Mouse (Mus musculus) c-Kit-positive CD71-positive TER-119-positive erythroid progenitor cells, embryonic 14.5 days (primary cell): Measurements from ENCODE around the gene Tmem175.
A peak's percentile ranks its signal among the peaks of the same experiment; 100 is the strongest.
"Not testable (repeated sequence)": the region's sequence is repeated elsewhere in the genome, so short reads cannot be mapped to it uniquely, and the experiment has no call there.

Experiments
- DNase-seq: peaks from one replicate; pipeline ENCODE4 v3.0.0-alpha.2; 2013; ENCODE audit warnings: low spot score

The Tmem175 gene

DNA sequence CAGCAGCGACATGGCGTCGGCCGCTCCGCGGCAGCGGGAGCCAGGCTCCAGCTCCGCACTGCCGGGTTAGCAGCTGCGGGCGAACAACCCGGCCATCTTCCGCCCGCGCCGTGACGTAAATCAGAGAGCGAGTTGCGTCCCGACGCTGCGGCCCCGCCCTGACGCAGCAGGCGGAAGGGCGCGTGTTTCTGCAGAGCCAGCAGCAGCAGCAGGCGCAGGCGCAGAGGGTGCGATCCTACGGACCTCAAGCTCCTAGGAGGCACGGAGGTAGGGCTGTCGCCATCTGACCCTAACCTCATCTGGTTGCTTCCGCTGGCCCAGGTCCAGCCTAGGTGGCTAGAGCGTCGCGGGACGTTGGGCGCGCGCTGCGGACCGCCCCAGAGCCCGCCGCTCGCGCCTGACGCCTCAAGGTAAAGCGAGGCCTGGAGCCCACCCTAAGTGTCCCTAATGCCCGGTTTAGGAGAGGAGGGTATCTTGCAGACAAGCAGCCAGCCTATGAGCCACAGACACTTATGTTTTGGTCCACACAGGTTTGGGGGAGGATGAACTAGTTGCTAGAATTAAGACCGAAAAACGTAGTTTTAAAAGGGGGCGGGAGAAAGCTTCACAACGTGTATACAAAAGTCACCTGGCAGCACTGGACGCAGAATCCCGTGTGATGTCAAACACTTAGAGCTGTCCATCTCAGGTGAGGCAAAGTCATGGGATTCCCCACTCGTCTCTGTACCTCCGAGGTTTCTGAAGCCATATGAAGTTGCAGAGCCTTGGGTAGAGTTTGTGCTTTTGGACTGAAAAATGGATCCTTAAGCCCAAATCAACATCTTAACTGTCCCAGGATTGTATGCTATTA lies at the start of gene Tmem175, which contains the start of gene Gak:
Tmem175 (plus strand) TSS at position 137 of the 850 bp plus-strand sequence.
Gak (minus strand) TSS at position 122 of the 850 bp plus-strand sequence.
- DNase-seq = peak; percentile 89

DNA sequence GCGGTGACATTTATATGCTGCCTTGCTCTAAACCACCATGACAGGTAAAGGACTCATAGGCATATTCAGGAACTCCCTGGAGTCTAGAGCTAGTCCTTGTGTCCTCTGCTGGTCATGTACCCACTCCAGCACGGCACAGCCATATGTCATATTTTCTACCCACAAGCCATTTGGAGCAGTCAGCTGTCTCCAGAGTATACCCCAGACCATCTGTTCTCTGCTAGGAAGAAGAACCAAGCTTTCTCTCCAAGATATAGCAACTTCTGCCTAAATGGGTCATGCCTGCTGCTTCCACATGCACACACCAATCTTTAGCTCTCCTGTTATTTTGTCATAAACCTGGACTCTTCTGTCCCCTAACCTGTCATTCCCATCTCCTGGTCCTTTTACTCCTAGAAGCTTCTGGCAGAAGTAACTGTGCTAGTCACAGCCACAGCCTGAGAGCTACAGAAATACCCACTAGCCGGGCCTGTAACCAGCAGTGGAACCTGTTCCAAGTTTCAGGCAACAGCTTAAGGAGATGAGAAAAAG lies 48.1 kb upstream of the Tmem175 start:
- no peak for DNase-seq

DNA sequence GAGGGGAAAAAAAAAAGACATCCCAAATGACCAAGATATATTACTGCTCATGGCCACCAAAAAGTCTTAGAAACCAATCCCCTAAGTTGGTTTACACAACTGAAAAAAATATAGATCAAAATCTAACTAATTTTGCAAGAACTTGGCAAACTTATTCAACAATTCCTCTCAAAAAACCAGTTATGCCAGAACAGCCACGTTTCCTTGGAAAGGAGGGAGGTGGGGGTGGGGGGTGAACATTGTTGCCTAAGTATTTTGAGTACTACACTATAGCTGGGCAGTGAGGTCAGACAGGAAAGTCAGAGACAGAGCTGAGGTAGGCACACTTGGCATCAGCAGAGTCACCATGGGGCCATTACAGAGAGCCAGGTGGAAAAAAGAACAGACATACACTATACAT lies 29.6 kb upstream of the Tmem175 start:
- DNase-seq = no peak

DNA sequence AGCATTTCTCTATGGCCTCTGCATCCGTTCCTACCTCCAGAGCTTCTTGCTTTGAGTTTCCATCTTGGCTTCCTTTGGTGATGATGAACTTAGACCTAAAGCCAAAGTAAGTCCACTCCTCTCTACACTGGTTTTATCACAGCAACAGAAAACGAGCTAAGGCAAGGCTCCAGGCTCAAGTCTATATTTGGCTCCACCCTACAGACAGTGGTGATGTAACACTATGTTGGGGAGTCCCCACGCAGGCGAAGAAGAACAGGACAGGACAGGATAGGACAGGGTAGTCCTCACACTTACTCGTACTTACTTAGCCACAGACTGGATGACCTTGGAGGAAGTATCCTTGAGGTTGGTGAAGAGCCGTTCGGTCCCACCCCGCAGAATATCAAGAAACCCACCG lies 27.0 kb upstream of the Tmem175 start:
- DNase-seq = no peak

DNA sequence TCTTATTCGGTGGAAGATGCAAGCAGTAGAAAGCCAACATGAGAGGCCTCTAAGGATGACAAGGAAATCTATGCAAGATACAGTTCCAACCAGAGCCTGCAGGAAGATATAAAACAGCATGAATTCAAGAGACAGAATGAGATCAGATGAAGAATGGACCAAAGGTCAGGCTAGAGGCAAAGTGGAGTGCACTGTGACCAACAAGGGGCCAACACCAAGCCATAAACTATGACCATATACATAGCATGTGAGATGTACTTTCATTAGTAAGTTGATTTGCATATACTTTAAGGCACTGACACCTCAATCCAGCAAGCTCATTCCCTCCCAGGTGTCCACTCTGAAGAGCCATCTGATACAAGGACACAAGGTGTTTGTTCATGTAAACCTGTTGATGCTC lies 19.1 kb upstream of the Tmem175 start:
- no peak for DNase-seq

DNA sequence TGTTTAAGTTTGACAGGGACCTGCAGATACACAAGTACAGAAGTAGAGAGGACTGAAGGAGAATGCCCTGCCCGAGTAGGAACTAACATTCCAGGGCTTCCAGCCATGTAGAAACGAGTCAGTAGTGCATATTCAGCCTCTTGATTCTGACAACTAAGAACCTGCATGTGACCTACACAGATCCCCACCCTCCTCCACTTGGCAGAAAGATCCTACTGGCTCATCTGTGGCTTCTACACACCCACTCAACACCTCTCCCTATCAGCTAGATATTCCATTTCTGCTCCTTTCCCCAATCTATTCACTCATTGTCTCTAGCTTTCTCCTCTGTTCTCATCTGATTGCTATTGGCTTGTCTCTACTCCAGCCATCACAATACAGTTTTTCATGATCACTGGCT lies 7.7 kb upstream of the Tmem175 start:
- no peak for DNase-seq

DNA sequence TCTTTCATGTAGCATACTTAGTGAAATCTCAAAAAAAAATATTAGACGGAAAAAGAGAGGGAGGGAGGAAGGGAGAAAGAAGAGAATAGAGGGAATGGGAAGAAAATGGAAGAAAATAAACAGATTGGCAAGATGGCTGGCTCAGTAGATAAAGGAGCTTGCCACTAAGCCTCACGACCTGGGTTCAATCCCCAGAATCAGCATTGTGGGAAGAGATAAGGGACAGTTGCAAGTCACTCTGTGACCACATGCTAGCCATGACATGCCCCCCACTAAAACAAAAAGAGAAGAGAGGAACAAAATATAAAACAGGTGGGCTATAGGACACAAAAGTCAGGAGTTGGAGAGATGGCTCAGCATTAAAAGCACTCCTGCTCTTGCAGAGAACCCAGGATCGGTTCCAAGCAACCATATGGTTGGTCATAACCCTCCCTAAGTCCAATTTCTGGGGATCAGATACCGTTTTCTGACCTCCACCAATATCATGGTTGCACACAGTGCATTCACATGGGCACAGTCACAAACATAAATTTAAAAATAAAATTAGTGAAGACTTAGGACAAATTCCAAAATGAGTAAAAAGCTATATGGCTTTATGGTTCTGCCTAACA lies 3.4 kb upstream of the Tmem175 start:
- no peak for DNase-seq

DNA sequence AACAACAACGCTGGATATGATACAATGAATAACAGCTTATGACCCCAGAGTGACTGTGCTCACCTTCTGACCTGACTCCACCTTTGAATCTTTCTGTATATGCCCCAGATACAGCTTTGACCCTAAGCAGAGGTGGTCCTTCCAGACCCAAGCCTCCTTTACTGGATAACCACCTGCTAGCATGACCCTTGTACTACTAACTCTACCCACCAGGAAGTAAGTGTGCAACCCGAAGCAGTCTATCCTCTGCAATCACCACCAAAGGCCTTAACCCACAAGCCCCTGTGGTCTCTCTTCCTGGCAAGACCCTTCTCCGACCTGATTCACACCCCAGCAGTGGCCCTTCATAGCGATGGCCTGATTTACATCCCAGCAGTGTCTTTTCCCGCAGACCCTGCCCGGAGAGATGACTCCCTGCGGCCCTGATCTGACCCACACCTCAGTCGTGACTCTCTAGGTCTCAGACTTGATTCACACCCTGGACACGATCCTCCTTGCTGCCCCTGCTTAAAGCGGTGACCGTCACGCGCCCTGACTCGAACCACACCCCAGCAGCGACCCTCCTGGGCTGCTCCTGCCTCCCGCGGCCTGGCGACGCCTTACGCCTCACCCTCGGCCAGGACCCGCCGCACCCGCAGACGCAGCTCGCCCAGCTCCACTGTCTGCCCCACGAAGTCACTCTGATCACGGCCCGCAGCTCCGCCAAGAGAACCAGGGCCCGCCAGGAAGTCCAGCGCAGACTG lies 508 bp upstream of the Tmem175 start:
- DNase-seq = peak; percentile 36

DNA sequence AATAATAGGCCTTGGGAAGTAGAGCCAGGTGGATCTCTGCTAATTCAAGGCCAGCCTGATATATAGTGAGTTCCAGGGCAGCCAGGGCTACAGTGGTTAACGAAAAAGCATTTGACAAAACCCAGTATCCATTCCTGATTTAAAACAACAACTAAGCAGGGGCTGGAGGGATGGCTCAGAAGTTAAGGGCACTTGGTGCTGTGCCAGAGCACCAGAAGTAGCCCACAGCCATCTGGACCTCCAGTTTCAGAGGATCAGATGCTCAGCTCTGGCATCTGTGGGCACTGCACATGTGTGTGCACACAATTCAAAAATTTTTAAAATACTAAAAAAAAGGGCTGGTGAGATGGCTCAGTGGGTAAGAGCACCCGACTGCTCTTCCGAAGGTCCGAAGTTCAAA lies 4.1 kb downstream of the Tmem175 start:
- no peak for DNase-seq

DNA sequence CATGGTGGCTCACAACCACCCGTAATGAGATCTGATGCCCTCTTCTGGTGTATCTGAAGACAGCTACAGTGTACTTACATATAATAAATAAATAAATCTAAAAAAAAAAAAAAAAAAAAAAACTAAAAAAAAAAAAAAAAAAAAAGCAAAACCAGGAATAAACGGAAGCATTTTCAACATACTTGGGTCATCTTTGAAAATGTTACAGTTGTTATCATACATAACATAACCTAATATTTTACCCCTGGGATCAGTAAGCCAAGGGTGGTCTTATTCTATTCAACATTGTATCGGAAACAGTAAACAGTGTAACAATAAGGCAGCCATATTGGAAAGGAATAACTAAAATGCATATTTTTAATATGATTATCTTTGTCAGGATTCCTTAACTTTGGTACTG lies 4.5 kb downstream of the Tmem175 start:
- not testable (repeated sequence) for DNase-seq

DNA sequence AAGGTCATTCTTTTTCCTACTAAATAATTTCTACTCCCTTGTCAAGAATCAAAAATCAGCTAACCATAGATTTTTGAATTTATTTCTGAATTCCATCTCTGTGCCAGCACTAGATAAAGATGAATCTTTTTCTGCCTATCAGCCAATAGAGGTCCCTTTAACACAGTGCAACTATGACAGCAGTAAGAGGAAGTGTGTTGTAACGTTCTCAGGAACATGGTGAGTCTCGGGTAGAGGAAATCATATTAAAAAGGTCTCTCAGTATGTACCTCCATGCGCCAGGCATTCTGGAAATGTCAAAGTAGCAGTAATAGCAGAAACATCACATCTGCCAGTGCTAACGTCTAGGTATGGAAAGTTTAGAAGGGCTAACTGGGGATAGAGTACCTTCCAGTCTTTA lies 6.6 kb downstream of the Tmem175 start:
- DNase-seq = no peak

DNA sequence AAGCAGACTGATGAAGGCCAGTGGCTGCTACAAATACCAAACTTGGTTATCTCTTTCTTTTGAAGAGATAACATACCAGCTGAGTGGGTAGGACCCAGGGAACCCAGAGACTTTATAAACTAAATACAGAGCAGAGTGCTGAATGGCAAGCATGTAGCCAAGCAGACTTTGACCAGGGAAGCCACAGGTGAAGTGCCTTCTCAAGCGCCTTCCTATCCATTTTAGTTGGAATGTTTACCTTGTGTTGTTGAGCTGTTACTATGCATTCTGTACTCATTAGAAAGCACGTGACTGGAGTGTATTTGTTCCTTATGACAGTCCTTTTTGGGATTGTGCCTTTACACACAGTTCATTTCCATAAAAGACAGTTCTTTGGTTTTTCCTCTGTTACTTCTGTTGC lies 14.1 kb downstream of the Tmem175 start:
- DNase-seq = no peak

DNA sequence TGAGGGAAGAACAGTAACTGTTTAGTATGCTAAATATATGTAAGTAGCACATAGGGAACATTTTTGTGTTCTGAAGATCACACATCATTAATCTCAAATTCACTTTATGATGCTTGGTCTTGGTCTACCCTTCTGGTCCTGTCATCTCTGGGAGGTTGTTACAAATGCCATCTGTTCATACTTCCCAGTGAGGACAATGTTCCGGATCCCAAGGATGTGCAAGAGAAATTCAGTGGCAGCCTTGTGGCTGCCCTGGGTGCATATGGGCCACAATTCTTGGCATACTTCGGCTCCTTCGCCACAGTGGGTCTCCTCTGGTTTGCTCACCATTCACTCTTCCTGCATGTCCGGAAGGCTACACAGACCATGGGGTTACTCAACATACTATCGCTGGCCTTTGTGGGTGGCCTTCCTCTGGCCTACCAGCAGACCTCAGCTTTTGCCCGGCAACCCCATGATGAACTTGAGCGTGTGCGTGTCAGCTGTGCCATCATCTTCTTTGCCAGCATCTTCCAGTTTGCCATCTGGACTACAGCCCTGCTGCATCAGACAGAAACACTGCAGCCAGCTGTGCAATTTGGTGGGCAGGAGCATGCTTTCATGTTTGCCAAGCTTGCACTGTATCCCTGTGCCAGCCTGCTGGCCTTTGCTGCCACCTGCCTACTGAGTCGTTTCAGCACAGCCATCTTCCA lies 16.2 kb downstream of the Tmem175 start:
- DNase-seq = no peak

DNA sequence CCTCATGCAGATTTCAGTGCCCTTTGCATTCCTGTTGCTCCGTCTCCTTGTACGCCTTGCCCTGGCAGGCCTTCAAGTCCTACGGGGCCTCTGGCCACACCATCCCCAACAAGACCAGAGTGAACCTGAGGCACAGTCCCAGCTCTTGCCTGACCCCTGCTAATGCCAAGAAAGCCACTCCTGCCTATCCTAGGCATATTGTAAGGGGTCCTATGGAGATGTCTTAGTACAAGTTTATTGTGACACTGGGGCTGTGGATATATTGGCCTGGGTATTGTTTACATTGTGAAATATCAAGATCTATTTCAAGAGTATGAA lies 16.7 kb downstream of the Tmem175 start:
- DNase-seq = no peak

DNA sequence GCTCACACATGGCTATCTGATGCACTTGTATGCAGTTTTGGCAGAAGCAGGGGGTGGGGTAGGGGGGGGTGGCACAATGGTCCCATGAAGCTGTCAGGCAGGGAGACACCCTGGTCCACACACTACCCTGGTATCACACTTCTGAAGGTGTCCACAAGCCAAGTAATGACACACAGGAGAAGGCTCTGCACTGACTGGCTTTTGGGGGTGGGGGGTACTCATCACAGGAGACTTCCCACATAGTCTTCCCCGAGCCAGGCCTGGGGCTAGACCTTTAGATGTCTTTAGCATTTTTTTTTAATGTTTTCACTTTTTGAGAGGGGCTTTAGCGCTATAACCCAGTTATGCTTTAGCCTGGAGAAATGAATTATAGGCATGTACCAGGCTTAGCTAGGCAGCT lies 17.7 kb downstream of the Tmem175 start:
- DNase-seq = no peak

DNA sequence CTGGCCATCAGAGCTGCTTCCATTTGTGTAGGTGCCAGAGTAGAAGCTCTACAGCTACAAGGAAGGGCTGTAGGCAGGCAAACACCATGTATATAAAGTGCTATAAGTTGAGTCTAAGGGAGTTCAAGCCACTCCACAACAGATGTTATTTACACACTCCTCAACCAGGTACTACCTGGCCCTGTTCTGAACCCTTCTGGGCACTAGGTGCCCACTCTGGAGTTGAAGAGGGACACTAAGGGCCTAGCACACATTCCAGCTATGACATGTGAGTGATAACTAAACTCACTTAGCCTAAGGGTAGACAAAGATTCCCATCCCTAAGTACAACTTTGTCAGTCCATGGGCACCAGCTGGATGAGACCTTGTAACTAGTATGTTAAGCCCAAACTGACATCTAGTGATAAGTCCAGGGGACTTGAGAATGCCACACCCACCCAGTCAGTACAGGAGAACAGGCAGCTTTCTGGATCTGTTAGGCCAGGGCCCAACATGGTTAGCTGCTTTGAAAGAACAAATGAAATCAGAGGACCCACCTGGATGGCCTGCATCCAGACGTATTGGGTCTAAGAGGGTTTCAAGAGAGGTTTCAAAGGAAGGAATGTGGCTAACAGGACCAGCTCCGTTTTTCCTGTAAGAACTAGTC lies 18.4 kb downstream of the Tmem175 start:
- DNase-seq = no peak

DNA sequence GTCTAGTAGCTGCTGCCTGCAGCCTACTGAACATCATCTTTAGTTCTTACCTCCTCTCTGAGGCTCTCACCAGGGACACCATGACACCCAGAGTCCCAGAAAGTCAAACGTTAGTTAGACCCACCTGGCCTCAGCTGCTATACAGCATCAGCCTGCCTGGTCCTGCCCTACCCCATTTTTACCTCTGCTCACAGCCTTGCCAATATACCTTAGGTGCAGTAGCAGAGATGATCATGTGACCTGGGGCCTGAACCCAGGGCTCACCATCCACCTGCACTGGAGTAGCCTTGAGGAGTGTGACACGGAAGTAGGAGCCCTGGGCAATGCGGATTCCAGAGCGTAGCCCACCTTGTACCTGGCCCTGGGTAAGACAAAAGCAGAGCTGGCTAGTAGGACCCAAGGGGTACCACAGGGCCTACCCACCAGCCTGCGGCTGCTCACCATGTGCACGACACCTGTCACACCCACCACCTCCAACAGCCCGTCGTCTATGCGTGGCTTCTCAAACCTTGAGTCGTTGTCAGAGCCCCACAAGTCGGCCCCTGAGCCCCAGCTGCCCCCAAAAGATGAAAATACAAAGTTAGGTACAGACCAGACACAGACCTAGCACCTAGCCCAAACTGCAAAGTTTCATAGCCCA lies 19.5 kb downstream of the Tmem175 start:
- no peak for DNase-seq

DNA sequence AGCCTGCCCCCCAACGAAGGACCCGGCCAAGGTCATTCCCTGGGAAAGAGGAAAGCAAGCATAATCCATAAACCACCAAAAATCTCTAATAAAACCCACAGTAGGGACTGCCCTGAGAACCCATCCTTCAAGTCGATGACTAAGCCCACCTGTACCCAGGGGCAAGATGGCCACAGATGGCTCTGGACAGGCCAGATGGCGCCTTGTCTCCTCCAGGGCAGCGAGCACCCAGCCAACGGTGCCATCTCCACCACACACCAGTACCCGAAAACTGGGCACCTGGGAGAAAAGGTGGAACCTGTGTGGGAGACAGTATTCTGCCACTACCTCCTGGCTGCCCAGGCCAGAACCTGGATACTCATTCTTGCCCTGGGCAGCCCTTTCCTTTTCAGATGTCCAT lies 20.8 kb downstream of the Tmem175 start:
- no peak for DNase-seq

DNA sequence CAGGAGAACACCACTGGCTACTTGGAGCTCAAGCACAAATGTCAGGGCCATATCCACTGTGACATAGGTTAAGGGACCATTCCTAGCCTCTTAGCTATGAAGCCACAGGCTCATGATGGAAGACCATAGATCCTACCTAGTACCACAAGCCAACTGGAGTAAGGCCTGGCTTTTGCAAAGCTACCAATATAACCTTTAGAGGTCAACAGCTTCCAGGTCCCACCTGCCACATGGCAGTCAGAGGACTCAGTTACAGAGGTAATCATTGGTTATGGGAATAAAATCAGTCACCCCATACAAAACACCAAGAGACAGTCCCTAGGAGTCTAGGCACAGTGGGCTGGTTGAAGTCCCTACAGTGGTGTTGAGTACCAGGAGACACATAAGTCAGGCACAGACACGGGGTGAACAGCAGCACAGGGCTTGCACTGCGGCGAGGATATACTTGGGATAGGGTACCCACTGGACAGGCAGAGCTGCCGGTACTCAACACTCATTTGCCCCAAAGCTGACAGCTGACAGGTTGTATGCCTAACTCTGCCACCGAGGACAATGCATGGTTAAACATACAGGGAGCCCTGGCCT lies 21.7 kb downstream of the Tmem175 start:
- DNase-seq = no peak

DNA sequence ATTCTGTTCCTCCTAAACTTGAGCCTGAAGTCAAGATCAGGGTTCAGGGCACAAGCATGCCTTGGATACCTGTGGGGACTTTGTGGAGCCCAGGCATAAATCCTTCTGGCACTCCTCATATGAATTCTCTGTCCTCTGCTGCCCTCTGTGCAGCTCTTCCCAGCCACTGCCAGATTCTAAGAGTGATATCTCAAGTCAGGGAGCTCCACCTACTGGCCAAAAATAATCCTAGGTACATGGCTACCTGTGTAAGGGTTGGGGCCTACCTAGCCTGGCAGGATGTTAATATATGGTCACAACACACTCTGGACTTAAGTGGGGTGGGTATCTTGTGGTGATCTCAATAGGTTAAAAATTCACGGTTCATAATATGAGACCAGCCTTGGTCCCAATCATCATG lies 22.3 kb downstream of the Tmem175 start:
- DNase-seq = peak; percentile 73

DNA sequence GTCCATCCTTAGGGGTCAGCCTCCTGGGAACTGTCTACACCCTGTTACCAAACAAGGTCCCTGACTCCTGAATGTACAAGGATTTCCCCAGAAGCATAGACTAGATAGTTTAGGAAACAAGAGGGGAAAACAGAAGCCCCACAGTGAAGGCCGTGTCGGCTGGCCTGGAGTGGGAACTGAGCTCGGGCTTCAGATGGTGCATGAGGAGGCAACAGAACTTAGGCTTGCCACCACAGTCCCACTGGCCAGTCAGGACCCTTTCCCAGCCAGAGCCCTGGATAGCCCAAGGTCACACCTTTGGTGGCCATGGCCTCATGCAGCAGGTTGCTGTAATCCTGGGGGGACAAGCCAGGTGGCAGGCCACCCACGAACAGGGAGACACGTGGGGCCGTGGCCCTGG lies 23.8 kb downstream of the Tmem175 start:
- no peak for DNase-seq
